Mouse (Mus musculus) heart, adult 2 months (tissue): ENCODE measurements around the gene Igfbp1.

ENCODE experiments used
- CTCF ChIP-seq: fragments of 200-600 bp; IDR thresholded peaks from 2 replicates; pipeline ENCODE4 v1.8.1; 2022; ENCODE audit warnings: antibody characterized with exemption, mild to moderate bottlenecking, moderate library complexity
- POLR2A ChIP-seq: fragments of 200-500 bp; IDR thresholded peaks from 2 replicates; pipeline ENCODE4 v1.6.1; 2011; ENCODE audit warnings: mild to moderate bottlenecking, low read depth, low read length, control low read depth; ENCODE audit not compliant: insufficient read depth

DNA sequence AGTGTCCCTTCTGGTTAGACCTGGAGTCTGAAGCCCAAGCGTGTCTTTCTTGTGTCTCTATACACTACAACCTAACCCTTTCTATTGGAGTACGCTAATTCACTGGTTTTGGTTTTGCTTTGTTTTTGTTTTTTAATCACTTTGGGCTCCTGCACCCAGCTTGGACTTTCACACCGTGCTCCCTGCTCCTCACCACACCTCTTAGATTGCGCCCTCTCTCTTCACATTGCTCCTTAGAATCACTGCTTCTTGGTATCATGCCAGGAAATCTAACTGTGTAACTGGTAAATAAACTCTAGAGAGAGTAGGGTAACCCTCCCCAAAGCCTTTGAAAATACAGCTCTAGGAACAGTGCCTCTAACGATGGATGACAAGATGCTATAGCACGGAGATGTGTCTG, 39.4 kb upstream of the Igfbp1 start:
- TF ChIP-seq CTCF (no peak), POLR2A (no peak)
